Mouse (Mus musculus) spleen, adult 2 months (tissue): ENCODE results near the gene Lbhd2.

ENCODE experiments used
- CTCF ChIP-seq: fragments of 200-500 bp; IDR thresholded peaks from 2 replicates; pipeline ENCODE4 v1.5.1; 2011; ENCODE audit warnings: mild to moderate bottlenecking, inconsistent platforms; ENCODE audit not compliant: insufficient read depth, insufficient read length, insufficient replicate concordance; ENCODE audit errors: extremely low read depth
- POLR2A ChIP-seq: fragments of 200-500 bp; IDR thresholded peaks from 2 replicates; pipeline ENCODE4 v1.6.1; 2011; ENCODE audit warnings: low read depth, low read length, inconsistent platforms

DNA sequence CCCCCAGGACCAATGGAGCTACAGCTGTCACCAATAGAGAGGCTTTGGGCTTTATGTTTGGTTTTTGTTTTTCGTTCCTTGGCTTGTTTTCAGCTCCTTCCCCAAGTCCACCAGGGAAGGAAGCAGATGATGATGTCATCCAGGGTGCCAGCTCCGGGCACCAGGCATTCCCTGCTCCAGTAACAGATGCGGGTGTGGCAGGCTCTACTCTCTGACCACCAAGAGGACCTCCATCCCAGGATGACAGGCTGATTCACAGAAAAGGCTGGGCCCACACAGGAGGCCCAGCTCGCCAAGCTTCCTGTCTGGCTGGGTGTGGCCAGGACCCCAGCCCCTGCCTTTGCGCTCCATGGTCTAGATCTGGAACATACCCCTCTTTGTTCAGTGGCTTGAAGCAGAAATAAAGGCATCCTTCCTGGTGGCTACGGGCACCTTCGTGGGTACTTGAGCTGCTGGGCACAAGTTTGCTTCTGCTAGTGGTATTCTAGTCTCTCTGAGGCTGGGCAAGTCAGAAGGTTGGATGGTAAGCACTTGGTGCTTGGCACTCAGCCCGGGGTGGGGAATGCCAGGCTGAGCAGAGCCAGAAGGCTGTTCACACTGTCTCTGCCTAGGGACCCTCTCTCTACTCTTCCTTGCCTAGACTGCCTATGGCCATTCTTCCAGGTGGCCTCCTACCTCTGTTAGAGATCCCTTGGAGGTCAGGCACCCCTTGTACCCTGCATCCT is 5.2 kb downstream of the Lbhd2 start:
- TF ChIP-seq POLR2A: no peak
- no peak for TF ChIP-seq CTCF
